ENCODE assay signal across 24 mouse cellular contexts in genomic region chr5:123223861-123224260, GRCm38 (mm10). TPM values are rescaled to one million over a fixed set of nuclear protein-coding genes. Genes with fewer than 3 reads are reported as not detected.
A peak's percentile ranks its signal among the peaks of the same experiment; 100 is the strongest.
DNase-seq lines count a peak whose midpoint lies in the region; ATAC-seq and TF ChIP-seq lines count a peak whose summit lies in the region.
"Not testable (repeated sequence)": the region's sequence is repeated elsewhere in the genome, so short reads cannot be mapped to it uniquely, and the experiment has no call there.
"Had no signal": no experiment of that assay in that cellular context is flagged by ENCODE, and none has a peak within 500 bp of the region (broad histone marks: within the 10 kb centered on the region; RNA-seq: fewer than 3 reads in every experiment).

No protein-coding gene starts in this region.

- H3K27ac ChIP-seq in heart, embryonic 10.5 days; testis, adult 2 months (ENCODE audit: control insufficient read depth, insufficient read depth, low read depth, low read length): not testable (repeated sequence)
- peak overlapping the region; percentile 87 for H3K27ac ChIP-seq in liver, adult 2 months (replicated peaks; ENCODE audit: insufficient read depth, low read depth, low read length)
- H3K27ac ChIP-seq in liver, embryonic 13.5 days = peak overlapping the region; percentile 78
- H3K27ac ChIP-seq in liver, embryonic 16.5 days (ENCODE audit: low read length) = peak overlapping the region; percentile 77

- H3K9me3 ChIP-seq in E14TG2a.4 (ENCODE audit: low read length) = peaks cover 11% of the 10 kb centered on the region
- H3K9me3 ChIP-seq in heart, embryonic 10.5 days; liver, embryonic 13.5 days (replicated peaks); liver, embryonic 16.5 days (replicated peaks; ENCODE audit: control insufficient read depth, low read length): not testable (repeated sequence)

- not testable (repeated sequence) for H3K36me3 ChIP-seq in E14TG2a.4 (ENCODE audit: insufficient read depth, low read length); heart, embryonic 10.5 days; liver, adult 2 months (ENCODE audit: control insufficient read depth, insufficient read depth, low read length); liver, embryonic 13.5 days; liver, embryonic 16.5 days (ENCODE audit: control insufficient read depth, insufficient read depth); testis, adult 2 months (ENCODE audit: control insufficient read depth, insufficient read depth, low read length)

- peak; percentile 52 for TF ChIP-seq CTCF in E14TG2a.4 (conservative IDR thresholded peaks at IDR 0.05; ENCODE audit: low read length)
- TF ChIP-seq CTCF in liver, adult 2 months (IDR thresholded peaks at IDR 0.05; ENCODE audit: low read depth, low read length) = 0 out of 2 replicates have a peak, but pooled peaks have one; percentile 12
- peak; percentile 6; the same call in 1 of the 2 replicates for TF ChIP-seq CTCF in testis, adult 2 months (IDR thresholded peaks at IDR 0.05; ENCODE audit: control insufficient read depth, insufficient read depth, insufficient replicate concordance, low read depth, low read length)

- DNase-seq in heart, embryonic 10.5 days (ENCODE audit: low spot score) = peak; percentile 25
- DNase-seq in liver, adult 2 months (ENCODE audit: extremely low read depth, low read depth, low spot score); liver, embryonic 13.5 days: not testable (repeated sequence)

- H3K4me3 ChIP-seq in E14TG2a.4 (replicated peaks; ENCODE audit: low read length); heart, embryonic 10.5 days; liver, adult 2 months (ENCODE audit: insufficient read depth, low read depth, low read length); liver, embryonic 13.5 days (replicated peaks); liver, embryonic 16.5 days (ENCODE audit: low read depth, low read length); testis, adult 2 months (ENCODE audit: control insufficient read depth, low read depth, low read length): not testable (repeated sequence)

- not testable (repeated sequence) for H3K4me1 ChIP-seq in E14TG2a.4 (replicated peaks; ENCODE audit: low read depth, low read length); heart, embryonic 10.5 days; testis, adult 2 months (ENCODE audit: control insufficient read depth, insufficient read depth, low read length)
- peaks cover 13% of the 10 kb centered on the region for H3K4me1 ChIP-seq in liver, adult 2 months (ENCODE audit: control insufficient read depth, insufficient read depth, low read length)
- H3K4me1 ChIP-seq in liver, embryonic 13.5 days (replicated peaks) = peaks cover 48% of the 10 kb centered on the region
- H3K4me1 ChIP-seq in liver, embryonic 16.5 days (ENCODE audit: control insufficient read depth, low read depth, low read length) = peaks cover 26% of the 10 kb centered on the region

- not testable (repeated sequence) for H3K27me3 ChIP-seq in E14TG2a.4 (ENCODE audit: insufficient read depth, low read length); heart, embryonic 10.5 days (ENCODE audit: insufficient read depth, poor library complexity, severe bottlenecking); liver, adult 2 months (ENCODE audit: control insufficient read depth, insufficient read depth, low read length); liver, embryonic 13.5 days; liver, embryonic 16.5 days (ENCODE audit: control insufficient read depth, insufficient read depth, low read depth, low read length); testis, adult 2 months (ENCODE audit: control insufficient read depth, insufficient read depth, low read length)

- 0 out of 2 replicates have a peak, but pooled peaks have one; percentile 38 for ATAC-seq in erythroblast, adult 5-6 weeks (replicated peaks; ENCODE audit: low FRiP score, poor library complexity, severe bottlenecking)
- not testable (repeated sequence) for ATAC-seq in liver, embryonic 13.5 days (ENCODE audit: low read depth); liver, embryonic 16.5 days (ENCODE audit: low read depth)

- 49% methylated on average over 6 of the region's 6 CpGs for WGBS in heart, embryonic 10.5 days
- WGBS in liver, adult 2 months = 73% methylated on average over 6 of the region's 6 CpGs
- 52% methylated on average over 6 of the region's 6 CpGs for WGBS in liver, embryonic 13.5 days (ENCODE audit: insufficient replicate concordance)
- 53% methylated on average over 6 of the region's 6 CpGs for WGBS in liver, embryonic 16.5 days (ENCODE audit: insufficient replicate concordance)

- TF ChIP-seq POLR2A in liver, adult 2 months (IDR thresholded peaks at IDR 0.05; ENCODE audit: extremely low read depth, insufficient read depth, low read length); testis, adult 2 months (IDR thresholded peaks at IDR 0.05; ENCODE audit: control insufficient read depth, low read depth, low read length): not testable (repeated sequence)

- H3K9ac ChIP-seq in liver, adult 2 months (ENCODE audit: low read depth, low read length); liver, embryonic 13.5 days; liver, embryonic 16.5 days (ENCODE audit: low read depth, low read length): not testable (repeated sequence)

- not testable (repeated sequence) for H3K4me2 ChIP-seq in liver, embryonic 13.5 days; liver, embryonic 16.5 days (ENCODE audit: low read depth, low read length)

- not testable (repeated sequence) for H3K79me2 ChIP-seq in liver, adult 2 months (ENCODE audit: control insufficient read depth, insufficient read depth, low read length)

RNA-seq across cellular contexts. Expression of gene Wdr66, which starts 28.0 kb away (rescaled TPM):
- 0.84 and 11.9 TPM in 2 replicates for total RNA-seq in erythroblast, adult 5-6 weeks (2015; ENCODE audit: low replicate concordance)
- total RNA-seq in erythroblast, adult 5-6 weeks (2017; ENCODE audit: low replicate concordance) = 0.42 and 2.4 TPM in 2 replicates
- 0.53 and 0.79 TPM in 2 replicates for polyA plus RNA-seq in heart, embryonic 10.5 days (2016; fragmentation: Nextera tagmentation; extraction: Ambion mirVana)
- 0.37 and 0.60 TPM in 2 replicates for total RNA-seq in liver, adult 2 months (2014; rRNA removed)
- polyA plus RNA-seq in liver, adult 2 months (2012; rRNA removed) = 0.35 and 0.60 TPM in 2 replicates
- 0.16 TPM in 1 of 2 replicates, not detected in the other for polyA plus RNA-seq in liver, embryonic 13.5 days (2015; fragmentation: Nextera tagmentation; extraction: Ambion mirVana)
- 0.08 and 0.11 TPM in 2 replicates for polyA plus RNA-seq in liver, embryonic 16.5 days (2015; fragmentation: Nextera tagmentation; extraction: Ambion mirVana)
- polyA plus RNA-seq in testis, adult 2 months (2012; rRNA removed) = 45.1 and 46.7 TPM in 2 replicates
- total RNA-seq: common myeloid progenitor, adult 5-6 weeks had no signal
- polyA plus RNA-seq: G1E had no signal

RNA-seq across cellular contexts. Expression of gene Hpd, which starts 41.3 kb away (rescaled TPM):
- not detected in 2 replicates for total RNA-seq in erythroblast, adult 5-6 weeks (2015; ENCODE audit: low replicate concordance)
- not detected in 2 replicates for total RNA-seq in erythroblast, adult 5-6 weeks (2017; ENCODE audit: low replicate concordance)
- 0.35 TPM in 1 of 2 replicates, not detected in the other for polyA plus RNA-seq in heart, embryonic 10.5 days (2016; fragmentation: Nextera tagmentation; extraction: Ambion mirVana)
- 3,614 and 3,656 TPM in 2 replicates for total RNA-seq in liver, adult 2 months (2014; rRNA removed)
- polyA plus RNA-seq in liver, adult 2 months (2012; rRNA removed) = 3,813 and 5,374 TPM in 2 replicates
- 12.4 and 15.2 TPM in 2 replicates for polyA plus RNA-seq in liver, embryonic 13.5 days (2015; fragmentation: Nextera tagmentation; extraction: Ambion mirVana)
- polyA plus RNA-seq in liver, embryonic 16.5 days (2015; fragmentation: Nextera tagmentation; extraction: Ambion mirVana) = 110 and 129 TPM in 2 replicates
- 1.7 TPM in 2 replicates for polyA plus RNA-seq in testis, adult 2 months (2012; rRNA removed)
- total RNA-seq: common myeloid progenitor, adult 5-6 weeks; G1E; granulocyte monocyte progenitor cell, adult 5-6 weeks; heart, adult 8-10 months; heart, postnatal 10 days; heart, postnatal 36 days had no signal
- polyA plus RNA-seq: cerebellum, adult 2 months; embryonic facial prominence, embryonic 12.5 days; embryonic facial prominence, embryonic 15.5 days; erythroblast, embryonic 14.5 days; forebrain, embryonic 13.5 days; forebrain, embryonic 16.5 days; G1E; heart, embryonic 12.5 days; heart, embryonic 15.5 days; hindbrain, embryonic 10.5 days; hindbrain, embryonic 13.5 days; hindbrain, embryonic 16.5 days had no signal

RNA-seq across cellular contexts. Expression of gene Psmd9, which starts 54.6 kb away (rescaled TPM):
- total RNA-seq in erythroblast, adult 5-6 weeks (2015; ENCODE audit: low replicate concordance) = 6.9 and 25.5 TPM in 2 replicates
- total RNA-seq in erythroblast, adult 5-6 weeks (2017; ENCODE audit: low replicate concordance) = 13.8 and 28.7 TPM in 2 replicates
- 73.2 and 85.3 TPM in 2 replicates for polyA plus RNA-seq in heart, embryonic 10.5 days (2016; fragmentation: Nextera tagmentation; extraction: Ambion mirVana)
- 29.8 and 39.8 TPM in 2 replicates for total RNA-seq in liver, adult 2 months (2014; rRNA removed)
- polyA plus RNA-seq in liver, adult 2 months (2012; rRNA removed) = 26.4 and 28.5 TPM in 2 replicates
- 76.0 and 76.3 TPM in 2 replicates for polyA plus RNA-seq in liver, embryonic 13.5 days (2015; fragmentation: Nextera tagmentation; extraction: Ambion mirVana)
- 63.8 and 73.2 TPM in 2 replicates for polyA plus RNA-seq in liver, embryonic 16.5 days (2015; fragmentation: Nextera tagmentation; extraction: Ambion mirVana)
- polyA plus RNA-seq in testis, adult 2 months (2012; rRNA removed) = 36.3 and 37.1 TPM in 2 replicates

Comparison
In these comparisons a context has a peak if more than half of its experiments do, and no peak if none do; other contexts are left out.
1. RNA of gene Hpd, which starts 41.3 kb away (polyA plus RNA-seq): 3,813 to 5,374 TPM in liver, adult 2 months; 110 to 129 TPM in liver, embryonic 16.5 days, 12.4 to 15.2 TPM in liver, embryonic 13.5 days, 1.7 TPM in testis, adult 2 months and 0.35 TPM in heart, embryonic 10.5 days; every median in the first group is over 10 times any median in the second.
2. RNA of gene Wdr66, which starts 28.0 kb away (polyA plus RNA-seq): 45.1 to 46.7 TPM in testis, adult 2 months; 0.53 to 0.79 TPM in heart, embryonic 10.5 days, 0.35 to 0.60 TPM in liver, adult 2 months, 0.16 TPM in liver, embryonic 13.5 days and 0.08 to 0.11 TPM in liver, embryonic 16.5 days; every median in the first group is over 10 times any median in the second.
3. Peak in every context shown above with its lines, with median percentiles within 50 percentile points of each other: CTCF ChIP-seq.